Mouse (Mus musculus): Measurements from ENCODE around the gene Polrmt.
"Not testable (repeated sequence)": the region's sequence is repeated elsewhere in the genome, so short reads cannot be mapped to it uniquely, and the experiment has no call there.

The Polrmt gene

DNA sequence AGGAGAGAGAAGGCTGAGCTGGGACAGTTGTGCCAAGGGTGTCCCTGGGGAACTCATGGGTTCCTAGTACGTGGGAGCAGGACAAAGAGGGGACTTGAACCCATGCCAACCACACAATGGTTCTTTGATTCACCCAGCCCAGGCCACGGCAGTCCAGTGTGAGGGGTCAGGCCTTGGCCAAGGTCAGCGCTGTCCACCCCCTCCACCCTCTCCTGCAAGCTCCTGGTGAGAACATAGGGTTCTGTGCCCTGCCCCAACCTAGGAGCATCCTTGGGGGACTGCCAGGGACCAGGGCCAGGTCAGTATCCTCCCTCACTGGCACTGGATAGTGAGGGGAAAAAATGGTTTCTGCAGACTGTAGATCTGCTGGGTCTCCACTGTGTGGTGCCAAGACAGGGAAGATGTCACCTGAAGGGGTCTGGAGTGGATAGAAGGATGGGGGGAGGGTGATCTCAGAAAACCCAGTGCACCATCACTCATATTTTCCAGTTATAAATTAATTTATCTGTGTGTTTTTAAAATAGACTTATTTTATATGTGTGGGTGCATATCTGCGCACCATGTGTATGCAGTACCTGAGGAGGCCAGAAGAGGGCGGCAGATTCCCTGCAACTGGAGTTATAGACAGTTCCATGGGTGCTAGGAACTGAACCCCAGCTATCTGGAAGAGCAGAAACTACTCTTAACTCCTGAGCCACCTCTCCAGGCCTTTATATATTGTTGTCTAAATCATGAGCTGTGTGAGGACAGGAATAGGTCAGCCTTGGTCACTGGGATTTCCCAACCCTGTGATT, 28.3 kb upstream of the Polrmt start:
- DNase-seq (ENCODE audit: low read depth, low spot score) = no peak

DNA sequence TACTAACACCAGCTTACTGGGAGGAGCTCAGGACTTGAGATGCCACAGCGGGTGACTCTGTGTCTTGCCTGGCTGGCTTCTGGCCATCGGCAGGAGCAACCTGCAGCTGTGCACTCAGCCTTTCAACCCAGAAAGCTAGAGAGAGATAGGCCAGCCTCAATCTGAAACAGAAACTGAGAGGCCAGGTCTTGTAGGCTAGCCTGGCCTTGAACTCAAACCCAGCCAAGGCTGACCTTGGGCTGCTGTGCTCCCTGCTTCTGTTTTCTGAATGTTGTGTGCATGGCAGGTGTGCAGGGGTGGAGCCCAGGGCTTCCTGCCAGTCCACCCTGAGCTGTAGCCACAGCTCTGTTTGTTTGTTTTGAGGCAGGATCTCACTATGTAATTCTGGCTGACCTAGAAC, 26.8 kb upstream of the Polrmt start:
- DNase-seq (ENCODE audit: low read depth, low spot score) = no peak

DNA sequence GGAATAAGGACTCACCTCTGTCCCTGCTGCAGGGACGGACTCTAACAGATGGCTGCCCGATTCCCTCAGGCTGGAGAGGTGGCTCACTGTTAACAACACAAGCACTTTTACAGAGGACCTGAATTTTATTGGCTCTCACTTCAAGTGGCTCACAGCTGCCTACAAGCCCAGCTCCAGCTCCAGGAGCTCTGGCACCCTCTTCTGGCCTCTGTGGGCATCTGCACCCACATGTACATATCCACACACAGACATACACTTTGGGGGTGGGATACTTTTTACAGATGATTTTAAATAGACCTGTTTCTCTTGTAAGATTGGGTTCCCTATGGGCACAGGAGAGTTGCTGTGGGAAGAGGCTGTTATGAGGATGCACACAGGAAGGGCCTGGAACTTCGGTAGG, 25.9 kb upstream of the Polrmt start:
- no peak for DNase-seq (ENCODE audit: low read depth, low spot score)

- DNase-seq (ENCODE audit: low read depth, low spot score) = no peak
Measured at GRCm38 (mm10) chr10:79769329-79769728, 22.9 kb upstream of the Polrmt start.

GRCm38 (mm10) chr10:79768400-79768799, 22.0 kb upstream of the Polrmt start:
- DNase-seq (ENCODE audit: low read depth, low spot score) = peak; percentile 81

DNA sequence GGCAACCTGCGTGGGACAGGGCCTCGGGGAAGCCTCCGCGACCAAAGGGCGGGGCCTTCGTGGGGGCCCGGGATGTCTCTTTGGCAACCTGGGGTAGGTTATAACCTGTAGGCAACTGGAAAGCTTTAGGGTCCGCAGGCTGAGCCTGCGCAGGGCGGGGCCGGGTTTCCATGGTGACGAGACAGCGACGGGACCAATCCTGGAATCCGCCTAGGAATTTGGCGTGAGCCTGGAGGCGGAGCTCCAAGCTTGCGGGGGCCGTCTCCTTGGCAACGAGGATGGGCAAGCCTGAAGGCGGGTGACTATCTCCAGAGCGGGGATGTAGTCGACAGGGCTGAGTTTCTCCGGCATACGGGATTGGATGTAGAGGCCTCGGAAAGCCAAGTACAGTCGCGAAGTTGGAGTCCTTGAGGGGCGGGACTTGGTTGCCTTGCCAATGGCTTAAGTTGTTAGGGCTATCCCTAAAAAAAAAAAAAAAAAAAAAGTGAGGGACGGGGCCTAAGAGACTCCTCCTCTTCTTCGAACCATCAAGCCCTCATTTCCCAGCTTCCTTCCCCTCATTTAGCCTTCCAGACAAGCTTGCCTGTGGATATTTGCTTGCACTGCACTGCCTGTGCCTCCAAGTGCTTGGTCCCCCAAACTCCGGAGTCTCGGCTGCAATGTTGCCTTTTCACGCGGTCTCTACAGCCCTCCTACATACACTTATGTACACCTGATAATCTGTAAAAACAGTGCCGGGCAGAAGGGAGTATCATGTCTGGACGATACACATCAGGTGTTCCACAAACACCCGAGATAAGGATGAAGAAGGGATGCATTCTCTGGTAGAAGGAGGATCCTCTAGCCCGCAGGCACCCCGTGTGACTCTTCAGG, 21.2 kb upstream of the Polrmt start:
- DNase-seq (ENCODE audit: low read depth, low spot score) = peak; percentile 97

GRCm38 (mm10) chr10:79766508-79767325, 20.3 kb upstream of the Polrmt start, which contains the start of gene Rnf126:
Gene Rnf126, minus strand, starts transcription at chr10:79766952.
- peak; percentile 100 for DNase-seq (ENCODE audit: low read depth, low spot score)

GRCm38 (mm10) chr10:79766001-79766507, 19.7 kb upstream of the Polrmt start:
- DNase-seq (ENCODE audit: low read depth, low spot score) = no peak

- no peak for DNase-seq (ENCODE audit: low read depth, low spot score)
Measured at GRCm38 (mm10) chr10:79765228-79765745, 18.9 kb upstream of the Polrmt start.

- DNase-seq (ENCODE audit: low read depth, low spot score) = no peak
Measured at GRCm38 (mm10) chr10:79764234-79764633, 17.9 kb upstream of the Polrmt start.

DNA sequence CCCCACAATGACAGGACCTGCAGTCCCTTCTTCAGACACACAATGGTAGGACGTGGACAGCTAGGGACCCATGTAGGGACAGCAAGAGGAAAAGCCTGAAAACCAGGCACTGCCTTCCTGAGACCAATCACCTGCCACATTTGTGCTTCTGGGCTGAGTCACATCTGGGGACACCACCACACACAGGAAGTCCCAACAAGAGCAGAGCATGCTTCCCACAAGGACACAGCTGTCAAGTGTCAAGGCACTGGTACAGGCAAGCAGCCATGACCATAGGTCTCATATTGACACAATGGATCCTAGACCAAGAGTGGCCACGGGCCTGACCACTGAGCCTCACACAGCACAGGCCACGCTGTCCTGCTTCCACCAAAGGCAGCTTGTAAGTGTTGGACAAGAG, 16.5 kb upstream of the Polrmt start:
- no peak for DNase-seq (ENCODE audit: low read depth, low spot score)

DNA sequence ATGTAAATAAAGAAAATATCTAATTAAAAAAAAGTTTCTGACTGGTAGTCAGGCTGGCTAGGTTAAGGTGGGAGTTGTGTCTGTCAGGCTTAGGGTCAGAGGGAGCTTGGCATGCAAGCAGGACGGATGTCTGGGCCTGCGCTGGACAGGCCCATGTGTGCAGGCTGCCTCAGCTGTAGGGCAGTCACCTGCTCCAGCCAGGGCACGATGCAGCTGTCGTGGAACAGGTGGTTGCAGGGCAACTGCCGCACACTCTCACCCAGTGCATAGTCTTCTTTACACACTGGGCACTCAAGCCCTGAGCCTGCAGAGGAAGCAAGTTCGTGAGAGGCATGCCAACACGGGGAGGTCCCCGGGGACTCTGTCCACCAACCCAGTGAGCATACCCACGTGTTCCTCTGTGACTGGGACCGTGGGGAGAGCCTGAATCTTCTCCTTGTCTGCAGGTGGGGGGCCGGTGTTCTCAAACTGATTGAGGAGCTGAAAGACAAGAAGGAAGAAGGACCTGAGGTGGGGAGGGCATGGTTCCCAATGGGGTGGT, 14.3 kb upstream of the Polrmt start:
- DNase-seq (ENCODE audit: low read depth, low spot score) = no peak

GRCm38 (mm10) chr10:79759675-79760074, 13.3 kb upstream of the Polrmt start:
- DNase-seq (ENCODE audit: low read depth, low spot score) = not testable (repeated sequence)

- DNase-seq (ENCODE audit: low read depth, low spot score) = no peak
Measured at GRCm38 (mm10) chr10:79756660-79757059, 10.3 kb upstream of the Polrmt start.

GRCm38 (mm10) chr10:79755854-79756253, 9.5 kb upstream of the Polrmt start:
- no peak for DNase-seq (ENCODE audit: low read depth, low spot score)

DNA sequence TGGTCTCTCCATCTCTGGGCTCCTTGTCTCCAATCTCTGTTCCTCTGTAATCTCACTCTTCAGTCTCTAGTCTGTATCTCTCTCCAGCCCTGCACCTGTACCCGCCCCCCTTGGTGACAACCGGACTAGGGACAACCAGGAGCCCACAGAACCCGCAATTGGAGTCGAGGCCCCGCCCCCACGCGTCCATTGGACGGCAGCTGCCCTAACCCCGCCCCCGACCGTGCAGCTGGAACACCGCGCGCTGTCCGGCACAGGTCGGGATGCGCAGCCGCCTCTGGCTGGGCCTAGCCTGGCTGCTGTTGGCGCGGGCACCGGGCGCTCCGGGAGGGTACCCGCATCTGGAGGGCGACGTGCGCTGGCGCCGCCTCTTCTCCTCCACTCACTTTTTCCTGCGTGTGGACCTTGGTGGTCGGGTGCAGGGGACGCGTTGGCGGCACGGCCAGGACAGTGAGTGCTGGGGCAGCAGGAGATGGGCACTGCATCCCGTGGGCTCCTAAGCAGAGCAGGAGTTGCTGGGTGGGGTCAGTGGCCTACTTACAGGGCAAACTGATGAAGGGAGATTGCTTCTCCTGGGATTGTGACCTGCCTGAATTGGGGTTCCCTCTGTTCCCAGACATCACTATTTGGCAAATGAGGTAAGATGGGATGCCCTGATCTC, 8.6 kb upstream of the Polrmt start, which contains the start of gene Fgf22:
TSS of gene Fgf22 (plus strand) at position 221 of the 661 bp plus-strand sequence.
- DNase-seq (ENCODE audit: low read depth, low spot score) = peak; percentile 71

DNA sequence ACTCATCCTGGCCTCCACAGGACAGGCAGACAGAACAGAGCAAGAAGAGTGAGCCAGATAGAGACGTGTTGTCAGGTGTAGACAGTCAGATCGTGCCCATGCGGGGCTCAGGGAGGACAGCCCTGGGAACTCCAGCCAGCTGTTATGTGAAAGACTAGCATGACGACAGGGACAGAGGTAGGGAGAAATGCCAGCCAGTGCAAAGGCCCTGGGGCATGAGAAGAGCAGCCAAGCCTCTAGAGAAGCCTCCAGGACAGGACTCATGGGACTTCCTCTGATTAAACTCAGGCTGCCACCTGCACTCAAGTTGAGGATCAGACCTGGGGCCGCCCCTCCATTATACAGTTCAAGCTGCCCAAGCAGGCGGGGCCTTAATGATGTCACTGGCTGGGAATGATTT, 2.1 kb upstream of the Polrmt start:
- DNase-seq (ENCODE audit: low read depth, low spot score) = no peak

DNA sequence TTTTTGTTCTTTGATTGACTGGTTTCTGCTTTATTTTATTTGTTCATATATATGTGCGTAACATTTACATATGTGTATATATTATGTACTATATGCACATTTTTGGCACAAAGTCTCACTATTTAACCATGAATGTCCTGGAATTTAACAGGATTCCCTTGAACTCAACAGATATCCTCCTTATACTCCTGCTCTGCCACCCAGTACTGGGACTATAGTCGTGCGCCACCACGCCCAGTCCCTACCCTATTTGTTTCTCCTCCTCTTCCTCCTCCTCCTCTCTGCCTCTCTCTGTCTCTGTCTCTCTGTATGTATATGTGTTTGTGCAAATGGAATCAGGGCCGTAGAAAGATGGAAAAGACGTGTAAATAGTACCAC, 382 bp upstream of the Polrmt start:
- no peak for DNase-seq (ENCODE audit: low read depth, low spot score)

DNA sequence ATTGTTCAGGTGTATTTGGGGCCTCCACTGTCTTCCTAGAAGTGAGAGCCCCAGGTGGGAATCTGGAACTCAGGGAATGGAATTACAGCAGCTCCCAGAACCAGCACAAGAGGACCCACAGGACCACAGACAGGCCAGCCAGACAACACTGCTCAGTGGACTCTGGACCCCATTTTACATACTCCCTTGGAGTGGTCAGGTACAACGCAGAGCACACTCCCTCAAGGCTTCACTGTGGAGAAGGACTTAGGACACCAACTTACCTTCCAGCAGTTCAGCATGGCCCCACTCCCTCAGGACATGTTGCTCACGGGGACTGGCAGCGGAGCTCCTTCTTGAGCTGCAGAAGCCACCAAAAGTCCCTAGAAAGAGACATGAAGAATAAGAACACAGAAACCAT, 970 bp downstream of the Polrmt start:
- DNase-seq (ENCODE audit: low read depth, low spot score) = no peak

DNA sequence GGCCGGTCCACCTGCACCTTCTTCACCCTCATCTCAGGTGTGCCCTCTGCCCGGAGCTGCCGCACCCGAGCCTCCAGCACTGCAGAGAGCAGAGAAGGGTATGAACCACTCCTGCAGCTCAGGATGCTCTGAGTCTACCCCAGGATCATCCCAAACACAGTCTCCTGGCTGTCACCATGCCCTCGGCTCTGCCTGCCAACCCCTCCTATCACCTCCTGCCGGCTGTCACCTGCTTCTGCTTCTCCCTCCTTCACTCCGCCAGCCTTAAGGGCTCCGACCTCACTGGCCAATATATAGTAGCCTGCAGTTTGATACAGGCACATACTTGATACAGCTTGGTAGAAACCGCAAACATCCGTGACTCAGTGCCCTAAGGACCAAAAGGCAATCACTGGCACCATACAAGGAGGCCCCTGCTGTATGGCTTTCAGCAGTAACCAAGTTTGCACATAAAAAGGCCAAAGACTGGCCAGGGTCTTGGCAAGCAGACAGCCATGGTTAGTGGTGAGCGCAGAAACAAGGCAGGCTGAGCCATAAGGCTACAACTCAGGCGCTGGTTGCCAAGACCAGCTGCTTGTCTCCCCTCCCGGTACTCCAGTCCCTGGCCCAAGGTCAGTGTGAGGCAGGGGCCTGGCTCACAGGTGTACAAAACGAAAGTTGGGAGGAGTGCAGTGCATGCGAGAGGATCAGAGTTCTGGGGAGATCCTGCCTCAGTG, 2.6 kb downstream of the Polrmt start:
- DNase-seq (ENCODE audit: low read depth, low spot score) = no peak
